Mouse (Mus musculus) forebrain, embryonic 13.5 days (tissue): Measurements from ENCODE around the gene Scn10a. TPM values are rescaled to one million over a fixed set of nuclear protein-coding genes. Genes with fewer than 3 reads are reported as not detected.
A peak's percentile ranks its signal among the peaks of the same experiment; 100 is the strongest.

Source experiments
- ATAC-seq: fragments of 200-750 bp; cut with Nextera tagmentation; 2 replicates; pipeline ENCODE4 v1.8.0; 2017
- H3K27ac ChIP-seq: fragments of 300-500 bp; sonication (generic); 2 replicates; pipeline ENCODE4 v1.5.1; 2015; ENCODE audit warnings: inconsistent platforms, mild to moderate bottlenecking, moderate library complexity
- H3K27me3 ChIP-seq: fragments of 300-500 bp; sonication (generic); 2 replicates; pipeline ENCODE4 v1.6.1; 2015; ENCODE audit warnings: mild to moderate bottlenecking, inconsistent platforms
- H3K36me3 ChIP-seq: fragments of 300-500 bp; sonication (generic); 2 replicates; pipeline ENCODE4 v1.6.1; 2015; ENCODE audit warnings: mild to moderate bottlenecking, inconsistent platforms; ENCODE audit not compliant: poor library complexity, severe bottlenecking
- H3K4me1 ChIP-seq: fragments of 300-500 bp; sonication (generic); 2 replicates; pipeline ENCODE4 v1.6.1; 2015; ENCODE audit warnings: inconsistent platforms
- H3K4me2 ChIP-seq: fragments of 300-500 bp; sonication (generic); 2 replicates; pipeline ENCODE4 v1.6.1; 2015; ENCODE audit warnings: inconsistent platforms, mild to moderate bottlenecking, moderate library complexity
- H3K4me3 ChIP-seq: fragments of 300-500 bp; sonication (generic); 2 replicates; pipeline ENCODE4 v1.5.1; 2015; ENCODE audit warnings: mild to moderate bottlenecking, inconsistent platforms
- H3K9ac ChIP-seq: fragments of 300-500 bp; sonication (generic); 2 replicates; pipeline ENCODE4 v1.6.1; 2015; ENCODE audit warnings: mild to moderate bottlenecking, inconsistent platforms
- H3K9me3 ChIP-seq: fragments of 300-500 bp; sonication (generic); replicated peaks from 2 replicates; pipeline ENCODE4 v1.6.1; 2016; ENCODE audit warnings: inconsistent platforms
- WGBS: fragments of 180-500 bp; shearing (Covaris S2); methylation state at CpG from one replicate; pipeline ENCODE4 v1.1.7; 2015; 5-methylcytosine and 5-hydroxymethylcytosine counted together
- polyA plus RNA-seq: library from polyadenylated mRNA; unstranded; fragments of >200 nt; fragmentation: Nextera tagmentation; extraction: Ambion mirVana; gene quantifications from 2 replicates; pipeline ENCODE4 v1.2.1, GENCODE M21; 2015

The Scn10a gene
- polyA plus RNA-seq, 1 experiment from 2014 or later: not detected

GRCm38 (mm10) chr9:119568732-119569131, 150.4 kb downstream of the Scn10a start:
- no peak for ATAC-seq
- Histone ChIP-seq H3K9me3 (no peaks in the 10 kb centered on the region), H3K9ac (no peak overlapping the region), H3K27ac (no peak overlapping the region), H3K27me3 (peaks cover 35% of the 10 kb centered on the region), H3K4me2 (no peak overlapping the region), H3K4me3 (no peak overlapping the region), H3K4me1 (peaks cover 36% of the 10 kb centered on the region), H3K36me3 (no peaks in the 10 kb centered on the region)
- WGBS: 86% methylated on average over 8 of the region's 8 CpGs

DNA sequence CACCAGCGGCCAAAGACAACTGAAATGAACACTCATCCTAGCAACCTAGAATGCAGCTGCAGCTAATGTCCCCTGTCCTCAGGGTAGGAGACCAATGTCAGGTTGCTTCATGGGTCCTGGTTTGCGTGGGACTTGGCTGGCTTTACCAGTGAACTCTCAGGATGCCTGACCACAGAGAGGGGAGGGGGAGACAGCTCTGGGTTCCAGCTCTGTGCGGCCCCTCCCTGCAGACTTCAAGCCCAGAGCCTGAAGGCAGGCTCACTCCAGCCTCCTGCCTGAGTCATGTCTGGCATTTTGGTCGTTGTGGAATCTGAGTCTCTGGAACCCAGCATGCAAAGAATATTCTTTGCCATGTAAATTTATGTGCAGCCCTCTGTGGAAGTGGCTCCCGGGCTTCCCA, 151.3 kb downstream of the Scn10a start:
- no peak overlapping the region for H3K4me3 ChIP-seq
- 79% methylated on average over 5 of the region's 5 CpGs for WGBS
- H3K27me3 ChIP-seq: peaks cover 35% of the 10 kb centered on the region
- H3K9ac ChIP-seq: no peak overlapping the region
- H3K36me3 ChIP-seq: no peaks in the 10 kb centered on the region
- peaks cover 27% of the 10 kb centered on the region for H3K4me1 ChIP-seq
- no peak overlapping the region for H3K27ac ChIP-seq
- no peak overlapping the region for H3K4me2 ChIP-seq
- H3K9me3 ChIP-seq: no peaks in the 10 kb centered on the region
- ATAC-seq: no peak

DNA sequence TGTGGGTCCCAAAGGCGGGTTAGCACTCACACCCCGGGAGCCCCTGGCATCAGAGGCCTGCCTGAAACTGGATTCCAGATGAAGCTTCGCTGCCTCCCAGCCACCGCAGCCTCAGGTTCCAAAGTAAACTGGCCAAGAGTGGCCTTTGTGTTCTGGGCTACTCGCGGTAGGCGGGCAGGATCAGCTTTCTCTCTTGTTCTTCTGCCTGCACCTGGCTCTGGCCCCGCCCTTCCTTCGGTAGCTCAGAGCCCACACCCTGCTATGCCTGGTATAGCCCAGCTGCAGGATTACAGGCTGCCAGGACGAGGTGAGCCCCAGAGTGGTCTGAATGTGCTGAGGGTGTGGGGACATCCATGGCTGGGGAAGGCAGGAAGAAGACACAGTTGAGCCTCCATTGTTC, 152.9 kb downstream of the Scn10a start:
- peaks cover 35% of the 10 kb centered on the region for H3K27me3 ChIP-seq
- no peak for ATAC-seq
- H3K4me1 ChIP-seq: peaks cover 27% of the 10 kb centered on the region
- 14% methylated on average over 10 of the region's 10 CpGs for WGBS
- H3K27ac ChIP-seq: no peak overlapping the region
- no peaks in the 10 kb centered on the region for H3K36me3 ChIP-seq
- no peak overlapping the region for H3K4me3 ChIP-seq
- H3K9me3 ChIP-seq: no peaks in the 10 kb centered on the region
- no peak overlapping the region for H3K9ac ChIP-seq
- H3K4me2 ChIP-seq: no peak overlapping the region

- H3K27me3 ChIP-seq: peaks cover 29% of the 10 kb centered on the region
- WGBS: 81% methylated on average over 6 of the region's 6 CpGs
- H3K36me3 ChIP-seq: no peaks in the 10 kb centered on the region
- H3K27ac ChIP-seq: no peak overlapping the region
- no peak overlapping the region for H3K4me3 ChIP-seq
- H3K4me2 ChIP-seq: no peak overlapping the region
- no peak for ATAC-seq
- H3K9me3 ChIP-seq: no peaks in the 10 kb centered on the region
- peaks cover 19% of the 10 kb centered on the region for H3K4me1 ChIP-seq
- no peak overlapping the region for H3K9ac ChIP-seq
Measured at GRCm38 (mm10) chr9:119564803-119565202, 154.3 kb downstream of the Scn10a start.

DNA sequence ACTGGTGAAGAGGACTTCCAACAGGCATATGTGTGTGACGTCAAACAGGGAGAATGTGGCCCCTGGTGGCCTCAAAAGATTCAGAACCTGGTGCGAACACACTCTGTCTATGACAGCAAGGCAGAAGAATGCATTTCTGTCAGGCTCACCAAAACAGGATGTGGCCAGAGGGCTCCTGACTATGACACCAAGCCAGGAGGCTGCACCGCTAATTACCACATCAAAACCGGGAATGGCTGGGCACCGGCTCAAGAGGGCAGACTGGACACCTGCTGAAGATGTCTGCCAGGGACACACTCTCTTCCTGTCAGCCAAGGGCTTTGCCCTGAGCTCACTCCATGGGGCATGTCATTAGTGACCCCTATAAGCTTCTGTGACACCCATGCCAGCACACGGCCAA, 155.5 kb downstream of the Scn10a start:
- no peak for ATAC-seq
- no peak overlapping the region for H3K9ac ChIP-seq
- no peak overlapping the region for H3K4me3 ChIP-seq
- no peaks in the 10 kb centered on the region for H3K9me3 ChIP-seq
- H3K4me2 ChIP-seq: no peak overlapping the region
- no peak overlapping the region for H3K27ac ChIP-seq
- no peaks in the 10 kb centered on the region for H3K36me3 ChIP-seq
- WGBS: 85% methylated on average over 6 of the region's 6 CpGs
- H3K4me1 ChIP-seq: peaks cover 19% of the 10 kb centered on the region
- H3K27me3 ChIP-seq: peaks cover 23% of the 10 kb centered on the region

DNA sequence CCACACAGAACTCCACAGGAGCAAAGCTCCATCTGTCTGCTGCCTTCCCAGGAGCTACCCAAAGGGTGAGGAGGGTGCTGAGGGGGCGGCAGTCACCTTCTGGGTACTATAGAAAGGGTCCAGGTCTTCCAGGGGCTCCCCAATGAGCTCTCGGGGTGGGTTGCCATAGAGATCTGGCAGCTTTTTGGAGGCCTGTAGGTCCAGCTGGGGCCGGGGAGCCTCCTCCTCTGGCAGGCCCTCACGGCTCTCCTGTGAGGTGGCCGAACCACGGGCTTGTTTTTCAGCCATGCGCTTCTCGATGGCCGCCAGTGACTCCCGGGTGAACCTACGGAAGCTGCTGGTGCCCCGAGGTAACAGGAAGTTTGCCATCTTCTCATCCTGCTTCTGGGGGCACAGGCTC, 156.9 kb downstream of the Scn10a start:
- H3K9ac ChIP-seq: no peak overlapping the region
- H3K4me3 ChIP-seq: no peak overlapping the region
- H3K27ac ChIP-seq: no peak overlapping the region
- WGBS: 64% methylated on average over 12 of the region's 12 CpGs
- no peak for ATAC-seq
- H3K27me3 ChIP-seq: peaks cover 17% of the 10 kb centered on the region; the same call in 1 of the 2 replicates
- H3K36me3 ChIP-seq: no peaks in the 10 kb centered on the region
- peaks cover 23% of the 10 kb centered on the region for H3K4me1 ChIP-seq
- no peak overlapping the region for H3K4me2 ChIP-seq
- no peaks in the 10 kb centered on the region for H3K9me3 ChIP-seq

GRCm38 (mm10) chr9:119561746-119562145, 157.4 kb downstream of the Scn10a start:
- Histone ChIP-seq H3K9ac (peak overlapping the region; percentile 22; the same call in 1 of the 2 replicates), H3K27me3 (peaks cover 12% of the 10 kb centered on the region; the same call in 1 of the 2 replicates), H3K9me3 (no peaks in the 10 kb centered on the region), H3K4me1 (peaks cover 23% of the 10 kb centered on the region), H3K27ac (no peak overlapping the region; the same call in 1 of the 2 replicates), H3K4me2 (no peak overlapping the region), H3K36me3 (no peaks in the 10 kb centered on the region), H3K4me3 (no peak overlapping the region)
- peak; percentile 14; the same call in 1 of the 2 replicates for ATAC-seq
- 59% methylated on average over 8 of the region's 8 CpGs for WGBS

GRCm38 (mm10) chr9:119559537-119560276, 159.4 kb downstream of the Scn10a start:
- no peaks in the 10 kb centered on the region for H3K9me3 ChIP-seq
- H3K9ac ChIP-seq: no peak overlapping the region
- H3K36me3 ChIP-seq: no peaks in the 10 kb centered on the region
- no peak overlapping the region for H3K4me3 ChIP-seq
- no peak overlapping the region; the same call in 1 of the 2 replicates for H3K27ac ChIP-seq
- H3K4me2 ChIP-seq: no peak overlapping the region
- ATAC-seq: no peak
- 82% methylated on average over 16 of the region's 16 CpGs for WGBS
- peaks cover 20% of the 10 kb centered on the region for H3K4me1 ChIP-seq
- no peaks in the 10 kb centered on the region for H3K27me3 ChIP-seq

Other genes with a start within 250 kb of the Scn10a start
- 0.83 and 1.3 TPM in 2 replicates for gene Scn5a, start 140.3 kb downstream of the Scn10a start, polyA plus RNA-seq
- gene Scn11a, start 106.1 kb upstream of the Scn10a start, polyA plus RNA-seq: 0.30 and 0.38 TPM in 2 replicates
- 67.7 and 76.8 TPM in 2 replicates for gene Wdr48, start 175.6 kb upstream of the Scn10a start, polyA plus RNA-seq
- gene Gorasp1, start 218.2 kb upstream of the Scn10a start, polyA plus RNA-seq: 20.0 and 22.9 TPM in 2 replicates
- gene Ttc21a, start 218.3 kb upstream of the Scn10a start, polyA plus RNA-seq: 0.32 and 0.54 TPM in 2 replicates